Mouse (Mus musculus) left cerebral cortex, postnatal 10 days (tissue): ENCODE results near the gene Lsamp. TPM values are rescaled to one million over a fixed set of nuclear protein-coding genes. Genes with fewer than 3 reads are reported as not detected.

Source experiments
- DNase-seq, 2 experiments: peaks; one replicate each; pipeline ENCODE4 v3.0.0; 2021 to 2022; ENCODE audit warnings: low spot score in 2 of 2, mixed read lengths in 1 of 2; ENCODE audit errors: extremely low spot score in 1 of 2
- intact Hi-C: fragments of 180-260 bp; cut with DNase I; formaldehyde crosslinking; loops from one replicate; pipeline ENCODE4 v1.15.1; 2025
- total RNA-seq, 2 experiments: library from RNA; stranded (reverse); gene quantifications; 2 replicates each; pipeline ENCODE4 v1.2.3; 2021

Gene Lsamp
- total RNA-seq, 2 experiments from 2014 or later: 298 to 324 TPM

DNA sequence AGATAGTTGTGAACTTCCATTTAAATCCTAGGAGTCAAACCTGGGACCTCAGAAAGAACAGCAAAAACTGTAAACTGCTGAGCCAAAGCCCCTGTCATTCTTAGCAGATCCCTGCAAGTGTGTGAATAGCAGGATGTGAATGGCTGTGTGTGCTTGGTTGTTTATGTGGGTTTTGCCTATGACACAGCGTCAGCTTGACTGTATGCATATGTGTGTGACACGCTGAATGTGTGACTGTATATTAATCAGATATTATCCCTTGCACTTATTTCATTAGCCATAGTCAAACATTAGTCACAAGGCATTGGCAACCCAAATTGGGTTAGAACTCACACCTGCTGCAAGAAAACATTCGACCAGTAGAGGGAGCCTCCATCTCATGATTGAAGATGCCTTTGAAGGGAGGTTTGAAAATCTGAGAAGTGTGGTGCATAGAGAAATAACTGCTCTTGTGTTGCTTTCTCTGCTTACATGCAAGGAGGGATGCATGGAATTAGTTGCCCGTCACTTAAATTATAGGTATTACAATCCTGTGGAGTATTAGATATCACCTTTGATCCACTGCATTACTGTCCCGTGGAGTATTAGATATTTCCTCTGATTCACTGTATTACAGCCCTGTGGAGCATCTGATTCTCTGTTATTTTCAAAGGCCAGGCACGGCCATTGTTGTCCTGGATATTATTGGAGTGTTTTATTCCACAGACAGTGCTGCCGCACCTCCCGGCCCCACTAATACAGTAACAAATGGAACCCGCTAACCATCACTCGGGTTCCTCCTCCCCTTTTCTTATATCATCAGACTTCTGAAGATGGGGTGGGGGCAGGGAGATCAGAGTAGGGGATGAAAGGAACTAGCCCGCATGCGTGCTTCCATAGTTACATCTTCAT lies 1274.2 kb downstream of the Lsamp start:
- intact Hi-C loops: no loop called here
- DNase-seq: peak; percentile 60 to 79

DNA sequence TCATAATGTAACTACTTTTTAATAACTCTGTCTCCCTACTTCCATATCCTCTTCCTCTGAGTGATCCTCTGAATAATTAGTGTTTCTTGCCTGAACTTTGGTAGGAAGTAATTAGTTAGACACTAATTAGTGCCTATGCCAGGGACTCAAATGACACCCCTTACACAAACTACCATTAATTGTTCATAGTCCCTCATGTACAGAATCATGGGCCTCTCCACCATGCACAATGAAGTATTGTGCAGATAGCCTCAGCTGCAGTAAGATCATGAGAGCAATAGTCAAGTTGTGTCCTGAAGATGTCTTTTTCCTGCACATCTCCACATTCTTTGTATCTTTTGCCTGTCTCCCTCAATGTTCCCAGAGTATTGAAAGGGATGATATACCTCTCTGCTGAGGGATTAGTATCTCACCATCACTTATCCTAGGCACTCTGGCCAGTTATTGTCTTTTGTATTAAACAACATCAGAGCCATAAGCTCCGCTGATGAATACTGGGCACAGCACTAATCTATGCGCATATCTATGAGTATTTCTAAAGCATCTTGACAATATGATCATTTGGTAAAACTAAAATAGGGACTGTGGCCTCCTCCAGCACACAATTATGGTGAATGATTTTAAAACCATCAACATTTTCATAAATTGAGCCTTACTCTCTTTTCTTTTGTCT lies 1292.0 kb downstream of the Lsamp start:
- DNase-seq: no peak
- intact Hi-C loops: no loop called here

DNA sequence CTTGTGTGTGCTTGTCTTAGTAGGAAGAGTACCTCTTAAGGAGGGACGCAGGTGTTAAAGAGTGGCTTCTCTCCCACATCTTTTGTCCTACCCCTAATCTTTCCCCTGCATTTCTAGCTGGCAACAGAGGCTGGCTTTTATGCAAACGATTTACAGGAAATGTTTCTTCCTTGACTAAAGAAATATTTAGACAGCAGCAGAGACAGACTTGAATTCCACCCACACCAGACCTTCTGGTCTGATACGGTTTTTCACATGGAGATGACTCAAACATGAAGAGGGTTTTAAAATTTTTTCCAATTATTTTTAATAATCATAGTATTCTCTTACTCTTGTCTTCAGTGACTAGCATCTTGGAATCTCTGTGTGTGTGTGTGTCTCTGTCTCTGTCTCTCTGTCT lies 1333.8 kb downstream of the Lsamp start:
- no peak for DNase-seq
- intact Hi-C loops: no loop called here

DNA sequence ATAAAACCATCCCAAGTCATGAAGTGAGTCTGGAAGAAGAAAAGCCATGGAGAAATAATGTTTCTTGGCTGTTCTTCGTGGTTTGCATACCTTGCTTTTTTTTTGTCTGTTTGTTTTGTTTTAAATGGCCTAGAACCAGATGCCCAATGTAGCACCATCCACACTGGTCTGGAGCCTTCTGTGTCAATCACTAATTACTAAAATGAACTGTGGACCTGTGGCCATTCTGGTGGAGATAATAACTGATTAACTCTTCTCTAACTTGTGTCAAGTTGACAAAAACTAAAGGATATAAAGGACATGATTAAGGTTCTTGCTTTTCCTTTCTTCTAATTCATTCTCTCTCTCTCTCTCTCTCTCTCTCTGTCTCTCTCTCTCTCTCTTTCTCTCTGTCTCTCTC lies 1359.3 kb downstream of the Lsamp start:
- intact Hi-C loops: no loop called here
- DNase-seq: no peak

DNA sequence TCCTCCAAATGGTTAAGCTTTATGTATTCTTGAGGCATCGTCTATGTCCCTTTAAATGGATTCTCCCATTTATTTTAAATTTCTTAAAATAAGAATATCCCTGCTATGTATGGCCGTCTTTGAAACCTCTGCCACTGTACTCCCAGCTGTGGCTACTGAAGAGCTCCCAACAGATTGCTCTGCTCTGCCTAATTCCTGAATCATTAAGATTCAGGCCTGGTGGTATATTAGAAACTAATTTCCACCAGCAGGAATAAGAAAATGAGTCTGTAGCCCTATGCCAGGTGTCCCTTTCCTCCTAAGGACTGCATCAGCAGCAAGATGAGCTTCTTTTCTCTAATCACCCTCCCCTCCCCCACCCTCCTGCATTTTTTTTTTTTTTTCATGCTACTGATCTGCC lies 1381.0 kb downstream of the Lsamp start:
- DNase-seq: no peak
- intact Hi-C loops: no loop called here

DNA sequence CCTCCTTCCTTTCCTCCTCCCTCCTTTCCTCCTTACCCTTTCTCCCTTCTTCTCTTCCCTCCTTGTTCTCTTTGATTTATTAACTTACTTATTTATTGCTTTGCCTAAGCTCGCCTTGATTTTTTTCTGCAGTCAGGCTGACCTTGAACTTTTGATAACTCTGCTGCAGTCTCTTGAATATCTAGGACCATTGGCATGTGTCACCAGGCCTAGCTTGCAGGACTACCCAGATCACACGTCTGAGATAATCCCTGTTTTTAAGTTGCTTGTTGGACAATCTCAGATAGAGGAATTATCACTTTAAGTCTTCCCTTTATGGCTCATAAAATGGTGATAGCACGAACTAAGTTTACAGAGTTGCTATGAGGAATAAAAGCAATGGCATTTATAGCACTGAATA lies 1399.5 kb downstream of the Lsamp start:
- DNase-seq: no peak
- intact Hi-C loops: no loop called here

DNA sequence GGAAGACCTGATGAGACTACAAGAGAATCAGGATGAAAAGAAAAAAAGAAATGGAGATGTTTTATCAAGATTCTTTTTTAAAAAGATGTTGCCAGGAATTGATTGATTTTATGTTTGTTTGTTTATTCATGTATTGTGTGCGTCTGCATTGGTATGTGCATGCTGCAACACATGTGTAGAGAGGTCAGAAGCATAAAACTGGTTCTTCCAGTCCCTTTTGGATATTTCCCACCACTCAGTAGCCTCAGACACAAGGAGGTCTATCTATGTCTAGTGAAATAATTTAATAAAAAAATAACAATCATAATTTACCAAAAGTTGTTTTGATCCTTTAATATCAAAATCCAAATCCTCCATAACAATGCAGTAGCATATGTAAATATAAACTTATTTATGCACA lies 1400.1 kb downstream of the Lsamp start:
- intact Hi-C loops: no loop called here
- no peak for DNase-seq

DNA sequence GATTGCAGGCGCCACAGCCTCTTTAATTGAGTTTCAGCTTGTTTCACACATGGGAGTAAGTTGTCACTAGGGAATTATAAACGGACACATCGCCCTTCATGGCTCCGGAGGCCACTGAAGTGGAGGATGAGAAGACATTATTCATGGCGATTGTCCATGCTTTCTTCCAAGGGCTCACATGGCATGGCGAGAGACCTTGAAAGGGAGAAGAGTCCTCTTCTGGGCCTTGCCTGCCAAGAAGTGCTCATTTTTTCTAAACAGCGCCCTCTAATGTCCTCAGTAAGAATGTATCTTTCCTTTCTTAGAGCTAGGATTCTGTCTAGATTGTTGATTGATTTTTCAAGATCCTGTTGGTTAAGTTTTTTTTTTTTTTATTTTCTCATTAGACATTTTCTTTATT lies 1424.7 kb downstream of the Lsamp start:
- no peak for DNase-seq
- intact Hi-C loops: no loop called here

DNA sequence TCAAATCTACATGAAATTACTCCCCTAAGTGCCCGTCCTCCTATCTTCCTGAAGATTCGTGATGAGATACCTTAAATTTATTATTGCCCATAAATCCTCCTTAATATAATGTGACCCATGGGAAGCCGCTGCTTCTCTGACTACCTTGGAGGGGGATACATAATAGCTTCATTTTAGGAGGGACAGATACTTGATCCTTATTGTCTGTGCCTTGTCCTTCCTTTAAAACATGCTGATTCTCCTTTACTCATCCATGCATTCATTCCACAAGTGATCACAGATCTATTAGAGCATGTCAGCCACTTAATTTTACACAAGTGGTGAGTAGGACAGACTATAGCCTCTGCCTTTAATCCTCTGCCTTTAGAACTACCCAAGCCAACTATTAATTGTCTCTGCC lies 1426.5 kb downstream of the Lsamp start:
- intact Hi-C loops: no loop called here
- no peak for DNase-seq

DNA sequence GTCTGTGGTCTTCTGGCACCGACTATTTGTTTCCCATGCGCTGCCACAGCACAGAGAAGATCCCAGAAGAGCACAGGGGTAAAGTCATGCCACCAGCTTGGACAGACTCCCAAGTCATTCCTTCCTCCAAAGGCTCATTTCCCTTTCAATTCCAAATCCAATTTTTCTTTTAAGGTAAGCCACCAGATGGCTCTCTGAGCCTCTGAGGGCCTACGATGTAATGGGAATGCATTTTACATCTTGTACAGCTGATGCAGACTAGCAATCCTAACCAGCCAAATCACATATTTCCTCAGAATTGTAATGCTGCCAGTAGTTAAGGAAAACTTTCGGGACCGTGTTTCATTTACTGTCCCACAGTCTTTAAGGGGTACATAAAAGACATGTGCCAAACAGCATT lies 1433.2 kb downstream of the Lsamp start:
- DNase-seq: peak in 1 of 2 experiments; percentile 19
- intact Hi-C loops: no loop called here

DNA sequence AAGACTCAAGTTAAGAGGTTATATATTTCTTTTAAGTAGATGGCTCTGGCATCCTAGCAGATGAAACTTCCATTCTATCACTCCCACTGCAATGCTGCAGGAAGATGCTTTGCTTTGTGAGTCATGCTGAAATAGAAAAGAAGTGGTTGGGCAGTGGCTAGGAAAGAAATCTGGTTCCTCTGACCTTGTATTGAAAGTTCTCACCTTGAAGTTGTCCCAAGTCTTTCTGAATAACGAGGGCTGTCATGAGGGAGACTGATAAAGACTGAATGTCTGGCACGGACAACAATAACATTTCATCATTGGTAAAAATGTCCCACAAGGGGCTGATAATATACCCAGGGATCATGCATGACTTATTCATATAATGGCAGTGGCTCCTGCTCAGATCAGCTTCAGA lies 1483.2 kb downstream of the Lsamp start:
- DNase-seq: no peak
- intact Hi-C loops: no loop called here

DNA sequence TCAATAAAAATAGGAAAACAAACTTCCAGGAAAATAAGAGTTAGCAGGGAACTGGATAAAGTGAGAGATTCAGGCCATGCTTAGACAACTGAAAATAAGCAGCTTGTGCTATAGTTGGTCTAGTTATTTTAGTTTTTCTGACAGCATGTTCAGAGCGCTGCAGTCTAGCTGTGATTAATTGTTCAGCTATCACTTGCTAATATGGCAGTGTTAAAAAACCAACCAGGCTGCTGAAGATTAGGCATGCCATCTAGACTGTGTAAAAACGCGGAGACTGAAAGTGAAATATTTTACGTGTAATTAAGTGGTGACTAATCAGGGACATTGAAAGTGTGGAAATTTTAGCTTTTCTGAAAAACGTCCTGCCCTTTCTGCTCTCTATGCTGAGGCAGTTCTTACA lies 1494.5 kb downstream of the Lsamp start:
- peak in 1 of 2 experiments; percentile 7 for DNase-seq
- intact Hi-C loops: no loop called here

DNA sequence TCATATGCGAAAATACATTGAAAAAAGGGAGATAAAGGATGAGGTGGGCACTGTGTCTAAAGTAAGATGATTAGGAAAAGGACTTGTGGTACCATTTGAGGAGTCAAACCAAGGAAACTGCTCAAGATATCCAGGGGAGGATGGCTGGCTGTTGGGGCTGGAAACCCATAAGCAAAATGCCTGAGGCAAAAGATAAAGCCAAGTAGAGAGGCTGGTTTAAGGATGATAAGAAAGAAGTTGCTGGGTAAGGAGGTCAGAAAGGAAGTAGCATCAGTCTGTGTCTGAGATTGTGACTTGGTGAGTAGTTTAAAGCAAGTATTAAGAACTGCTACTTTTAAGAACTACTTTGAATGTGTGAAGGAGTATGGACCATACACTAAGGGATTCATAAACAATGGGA lies 1497.7 kb downstream of the Lsamp start:
- intact Hi-C loops: no loop called here
- no peak for DNase-seq

DNA sequence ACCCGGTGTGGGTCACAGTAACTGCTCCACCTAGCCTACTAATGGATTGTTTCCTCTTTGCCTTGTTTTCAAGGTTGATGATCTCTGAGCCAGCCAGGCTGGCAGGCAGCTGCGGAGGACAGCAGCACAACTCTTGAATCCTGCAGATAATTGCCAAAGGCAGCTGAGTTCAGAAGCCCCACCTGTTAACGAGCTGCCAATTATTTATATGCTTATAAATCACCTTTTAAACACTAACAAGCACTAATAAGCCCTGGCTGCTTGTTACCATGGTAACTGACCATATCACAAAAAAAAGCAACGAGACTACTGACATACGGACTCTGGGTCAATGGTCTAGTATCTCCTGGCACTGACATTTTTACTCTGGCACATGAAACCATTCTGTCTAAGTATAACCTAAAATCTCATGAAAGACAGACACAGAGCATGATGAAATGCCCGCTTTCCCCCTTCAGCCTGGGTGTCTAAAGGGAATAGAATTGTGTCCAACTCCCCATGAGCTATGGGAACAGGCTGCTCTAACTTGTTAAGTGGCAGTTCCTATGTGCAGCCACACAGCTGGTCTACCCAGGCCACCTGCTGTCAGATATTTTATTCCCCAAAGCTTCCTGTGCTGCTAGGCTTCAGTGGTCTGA lies 1526.9 kb downstream of the Lsamp start:
- no peak for DNase-seq
- intact Hi-C loops: no loop called here

DNA sequence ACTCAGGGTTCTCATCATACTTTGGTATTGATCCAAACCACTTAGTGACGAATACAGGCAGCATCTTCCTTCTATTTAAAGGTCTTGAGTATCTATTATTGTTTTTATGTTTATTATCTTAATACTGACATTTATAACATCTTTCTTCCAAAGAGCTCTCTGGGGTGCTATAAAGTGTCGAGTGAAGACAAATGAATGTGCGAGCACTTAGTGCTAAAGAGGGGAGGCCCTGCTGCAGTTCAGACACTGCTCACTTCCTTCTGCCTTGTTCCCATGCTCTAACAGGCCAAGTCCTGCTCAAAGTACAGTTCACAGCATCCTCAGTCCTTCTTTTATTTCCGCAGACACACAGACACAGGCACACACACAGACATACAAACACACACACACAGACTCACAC lies 1537.4 kb downstream of the Lsamp start:
- no peak for DNase-seq
- intact Hi-C loops: loop anchor here (10.0 kb wide), 2 partner anchors 153 to 313 kb away; no protein-coding TSS in a partner anchor

DNA sequence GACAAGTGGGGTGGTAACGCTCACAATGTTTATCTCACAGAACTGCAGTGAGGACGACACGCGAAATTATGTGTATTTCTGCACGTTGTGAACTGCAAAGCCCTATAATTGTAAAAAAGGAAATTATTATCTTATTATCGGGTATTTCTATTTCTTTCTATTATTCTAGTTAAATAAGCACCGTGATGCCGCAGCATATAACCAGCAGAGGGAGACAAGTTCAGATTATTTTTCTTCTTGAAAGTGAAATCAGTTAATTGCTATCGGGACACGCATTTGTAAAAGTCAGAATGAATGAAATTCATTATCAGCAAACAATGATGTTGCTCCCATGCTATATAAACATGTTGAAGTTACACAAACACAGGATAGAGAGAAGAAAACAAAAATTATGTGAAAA lies 1540.1 kb downstream of the Lsamp start:
- intact Hi-C loops: loop anchor here (10.0 kb wide), 2 partner anchors 151 to 311 kb away; no protein-coding TSS in a partner anchor

DNA sequence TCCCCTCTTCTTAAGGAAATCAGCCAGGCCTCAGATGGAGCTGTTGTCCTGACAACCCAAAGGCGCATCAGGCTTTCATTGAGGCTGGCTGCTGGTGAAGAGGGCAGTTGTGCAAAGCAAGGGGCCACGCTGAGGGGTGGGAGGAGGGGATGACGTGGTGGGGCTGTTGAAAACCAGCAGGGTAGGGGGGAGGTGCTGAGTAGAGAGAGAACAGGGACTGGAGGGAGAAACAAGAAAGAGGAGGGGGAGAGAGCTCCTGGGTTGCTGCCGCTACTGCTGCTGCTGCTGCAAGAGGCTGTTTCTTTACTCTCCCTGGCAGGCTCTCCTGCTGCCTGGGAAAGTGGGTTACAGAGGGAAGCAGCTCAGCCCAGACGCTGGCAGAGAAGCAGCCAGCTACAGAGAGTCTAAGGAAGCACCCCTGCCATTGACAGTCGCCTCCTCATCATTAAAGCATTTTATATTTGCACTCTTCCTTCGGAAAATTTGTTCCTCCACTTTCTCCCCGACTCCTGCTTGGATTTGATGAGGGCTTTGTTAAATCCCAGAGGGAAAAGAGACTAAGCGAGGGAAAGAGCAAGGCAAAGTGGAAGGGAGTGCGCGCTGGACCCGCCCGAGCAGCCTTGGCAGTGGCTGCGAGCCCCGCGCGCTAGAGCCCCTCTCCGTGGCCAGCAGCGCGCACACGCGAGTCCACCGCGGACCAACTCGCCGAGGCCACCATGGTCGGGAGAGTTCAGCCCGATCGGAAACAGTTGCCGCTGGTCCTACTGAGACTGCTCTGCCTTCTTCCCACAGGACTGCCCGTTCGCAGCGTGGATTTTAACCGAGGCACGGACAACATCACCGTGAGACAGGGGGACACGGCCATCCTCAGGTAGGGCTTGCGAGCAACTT lies 1548.7 kb downstream of the Lsamp start:
- intact Hi-C loops: no loop called here

More for the DNA sequence above, 1540.1 kb downstream of the Lsamp start:
- DNase-seq: no peak

DNA sequence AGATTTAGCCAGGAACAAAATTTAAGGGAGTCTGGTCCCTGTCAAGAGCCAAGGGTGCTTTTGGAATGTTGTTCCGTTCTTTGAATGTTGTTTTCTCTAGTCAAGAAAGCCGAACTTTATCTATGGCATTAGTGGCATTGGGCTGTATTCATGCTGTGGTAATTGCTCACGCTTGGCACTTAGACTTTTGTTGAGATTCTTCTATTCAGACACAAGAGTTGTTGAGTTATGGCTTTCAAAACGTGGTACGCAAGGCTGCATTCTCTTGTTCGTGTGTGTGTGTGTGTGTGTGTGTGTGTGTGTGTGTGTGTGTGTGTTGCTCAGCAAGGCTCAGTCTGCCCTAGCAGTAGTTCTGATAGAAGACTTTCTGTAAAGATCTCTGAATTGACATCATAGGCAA lies 1549.5 kb downstream of the Lsamp start:
- intact Hi-C loops: no loop called here

More for the DNA sequence above, 1548.7 kb downstream of the Lsamp start:
- DNase-seq: peak; percentile 61 to 67

DNA sequence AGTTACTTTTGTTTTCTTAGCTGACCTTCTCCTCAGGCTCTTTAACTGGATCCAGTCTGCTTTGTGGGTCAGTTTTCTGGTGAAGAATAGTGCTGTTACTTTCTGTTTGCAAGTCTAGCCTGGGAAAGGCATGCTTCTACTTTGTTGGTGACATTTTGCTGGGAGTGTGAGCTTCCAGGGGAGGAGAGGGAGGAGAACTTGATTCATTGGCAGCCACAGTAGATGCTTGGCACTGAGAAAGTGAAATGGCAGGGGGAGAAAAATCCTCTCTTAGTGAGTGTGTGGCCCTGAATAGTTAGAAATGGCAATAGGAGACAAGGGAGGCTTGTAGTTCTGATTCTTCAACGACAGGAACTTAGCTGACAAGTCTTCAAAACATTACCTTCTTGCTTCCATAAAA lies 1551.6 kb downstream of the Lsamp start:
- no peak for DNase-seq
- intact Hi-C loops: no loop called here

More for the DNA sequence above, 1549.5 kb downstream of the Lsamp start:
- no peak for DNase-seq
